Mouse (Mus musculus) thymus, adult 2 months (tissue): ENCODE data around the gene Lad1. TPM values are rescaled to one million over a fixed set of nuclear protein-coding genes. Genes with fewer than 3 reads are reported as not detected.
A peak's percentile ranks its signal among the peaks of the same experiment; 100 is the strongest.

ENCODE experiments used
- DNase-seq: peaks from one replicate; pipeline ENCODE4 v3.0.0; 2021
- H3K27ac ChIP-seq: fragments of 200-500 bp; 2 replicates; pipeline ENCODE4 v1.5.1; 2012; ENCODE audit warnings: low read length, control low read depth; ENCODE audit not compliant: control insufficient read depth, insufficient read depth
- H3K27me3 ChIP-seq: fragments of 200-500 bp; 2 replicates; pipeline ENCODE4 v1.6.1; 2012; ENCODE audit warnings: mild to moderate bottlenecking, low read length, moderate library complexity, mixed read lengths; ENCODE audit not compliant: control insufficient read depth, insufficient read depth
- H3K36me3 ChIP-seq: fragments of 200-500 bp; 2 replicates; pipeline ENCODE4 v1.6.1; 2012; ENCODE audit warnings: mild to moderate bottlenecking, low read length, moderate library complexity; ENCODE audit not compliant: control insufficient read depth, insufficient read depth
- H3K4me1 ChIP-seq: fragments of 200-500 bp; replicated peaks from 2 replicates; pipeline ENCODE4 v1.6.1; 2012; ENCODE audit warnings: low read length; ENCODE audit not compliant: control insufficient read depth, insufficient read depth
- H3K4me3 ChIP-seq: fragments of 200-500 bp; 2 replicates; pipeline ENCODE4 v1.5.1; 2012; ENCODE audit warnings: mild to moderate bottlenecking, low read length, control low read depth, moderate library complexity; ENCODE audit not compliant: control insufficient read depth, insufficient read depth
- CTCF ChIP-seq: fragments of 200-500 bp; IDR thresholded peaks from 2 replicates; pipeline ENCODE4 v1.5.1; 2012; ENCODE audit warnings: mild to moderate bottlenecking, control low read depth, low read length, moderate library complexity, borderline replicate concordance; ENCODE audit not compliant: control insufficient read depth, poor library complexity, insufficient read depth; ENCODE audit errors: extremely low read depth
- POLR2A ChIP-seq: fragments of 200-500 bp; IDR thresholded peaks from 2 replicates; pipeline ENCODE4 v1.6.1; 2012; ENCODE audit warnings: mild to moderate bottlenecking, low read length, control low read depth, moderate library complexity; ENCODE audit not compliant: control insufficient read depth, poor library complexity, insufficient read depth; ENCODE audit errors: extremely low read depth
- WGBS: fragments of 180-500 bp; shearing (Covaris S2); methylation state at CpG from one replicate; pipeline ENCODE4 v1.1.7; 2018; 5-methylcytosine and 5-hydroxymethylcytosine counted together
- polyA plus RNA-seq: library from polyadenylated mRNA; depleted of rRNA; stranded (reverse); fragments of >200 nt; gene quantifications from 2 replicates; pipeline ENCODE4 v1.2.3, GENCODE M21; 2012

Gene Lad1
- polyA plus RNA-seq, 1 experiment: 38.7 TPM

DNA sequence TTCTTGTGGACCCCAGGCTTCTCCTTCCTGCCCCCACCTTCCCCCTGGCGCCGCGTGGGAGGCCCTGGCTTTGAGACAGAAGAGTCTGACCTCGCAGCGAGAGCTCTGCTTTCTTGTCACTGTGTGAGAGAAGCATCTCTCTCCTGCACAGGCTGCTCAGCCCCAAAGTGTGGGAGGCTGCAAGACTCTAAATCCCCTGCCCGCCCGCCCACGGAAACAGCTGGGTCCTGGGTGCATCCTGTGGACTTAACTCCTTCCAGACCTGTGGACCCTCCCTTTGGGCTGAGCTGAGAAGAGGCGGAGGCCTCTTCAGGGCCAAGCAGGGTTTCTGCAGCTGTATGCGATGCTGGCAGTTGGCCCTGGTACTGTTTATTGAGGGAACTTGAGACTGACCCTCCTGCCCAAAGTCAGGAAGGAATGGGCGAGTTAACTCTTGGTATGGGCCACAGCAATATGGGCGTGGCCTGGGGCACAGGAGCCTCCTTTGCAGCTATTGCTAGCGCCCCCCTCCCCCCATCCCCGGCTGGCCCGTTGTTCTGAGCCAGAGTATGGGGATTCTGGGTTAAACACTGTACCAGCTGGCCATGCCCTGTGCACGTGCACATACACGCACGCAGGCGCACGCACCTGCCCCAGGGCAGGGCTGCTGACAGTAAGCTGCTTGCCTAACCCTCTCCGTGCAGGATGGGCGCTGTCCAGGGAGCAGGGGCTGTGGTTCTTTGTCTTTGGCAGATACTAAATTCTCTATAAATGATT lies 39.4 kb upstream of the Lad1 start, which contains the start of gene Tnni1:
Tnni1 (plus strand) TSS at position 655 of the 756 bp plus-strand sequence.
- no peak within 1 kb of the TSS for H3K4me3 ChIP-seq
- WGBS: 6% methylated on average over 22 of the region's 22 CpGs
- H3K27ac ChIP-seq: no peak within 1 kb of the TSS
- TF ChIP-seq CTCF: no peak
- peaks cover 8% of the 10 kb centered on the region for H3K4me1 ChIP-seq
- H3K27me3 ChIP-seq: no peaks in the 10 kb centered on the region
- peak; percentile 23 for DNase-seq
- no peaks in the 10 kb centered on the region for H3K36me3 ChIP-seq

DNA sequence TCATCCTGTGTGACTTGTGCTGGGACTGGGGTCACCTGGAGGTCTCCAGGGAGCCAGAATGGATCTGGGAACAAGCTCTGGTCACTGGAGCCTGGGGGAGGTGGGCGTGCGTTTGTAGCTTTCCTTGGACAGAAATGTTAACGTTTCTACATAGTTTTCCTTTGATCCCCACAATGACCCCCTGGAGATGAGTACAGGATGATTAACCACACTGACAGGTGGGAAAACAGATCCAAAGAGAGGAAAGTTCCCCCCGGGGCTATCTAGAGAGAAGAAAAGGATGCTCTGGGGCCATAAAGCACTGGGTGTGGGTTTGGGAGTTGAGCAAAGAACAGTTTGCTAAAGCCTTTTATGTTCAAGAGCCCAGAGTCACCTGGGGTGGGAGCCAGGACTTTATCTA lies 37.7 kb upstream of the Lad1 start:
- TF ChIP-seq POLR2A (no peak), CTCF (no peak)
- H3K36me3 ChIP-seq: no peaks in the 10 kb centered on the region
- WGBS: 86% methylated on average over 4 of the region's 4 CpGs
- no peak for DNase-seq
- H3K4me1 ChIP-seq: peaks cover 8% of the 10 kb centered on the region
- no peak overlapping the region for H3K4me3 ChIP-seq
- H3K27me3 ChIP-seq: no peaks in the 10 kb centered on the region
- H3K27ac ChIP-seq: no peak overlapping the region

- peaks cover 8% of the 10 kb centered on the region for H3K4me1 ChIP-seq
- WGBS: 22% methylated on average over 13 of the region's 13 CpGs
- H3K27me3 ChIP-seq: no peaks in the 10 kb centered on the region
- TF ChIP-seq CTCF: peak; percentile 87; the same call in 1 of the 2 replicates
- no peak for TF ChIP-seq POLR2A
- H3K36me3 ChIP-seq: no peaks in the 10 kb centered on the region
- no peak overlapping the region for H3K27ac ChIP-seq
- no peak overlapping the region for H3K4me3 ChIP-seq
- peak; percentile 56 for DNase-seq
These were observed 37.2 kb upstream of the Lad1 start for GRCm38 (mm10) chr1:135781220-135781619.

DNA sequence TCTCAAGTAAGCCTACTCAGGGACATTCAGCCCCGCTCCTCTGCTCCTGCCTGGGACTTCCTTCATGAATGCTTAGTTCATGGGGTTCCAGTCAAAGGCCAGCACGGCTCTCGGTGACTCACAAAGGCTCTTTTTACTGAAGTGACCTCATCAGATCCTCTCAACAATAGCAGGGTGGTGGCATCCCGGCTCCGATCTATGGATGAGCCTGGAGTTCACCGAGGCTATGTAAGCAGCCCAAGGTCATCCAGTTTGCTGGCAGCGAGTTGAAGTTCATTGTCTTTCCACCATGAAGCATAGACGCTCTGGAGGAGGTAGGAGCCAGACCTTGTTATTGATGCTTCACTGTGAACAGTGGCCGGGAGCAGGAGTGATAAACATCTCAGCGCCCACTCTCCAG lies 35.6 kb upstream of the Lad1 start:
- WGBS: 91% methylated on average over 10 of the region's 10 CpGs
- H3K27ac ChIP-seq: no peak overlapping the region
- TF ChIP-seq POLR2A (no peak), CTCF (no peak)
- H3K36me3 ChIP-seq: no peaks in the 10 kb centered on the region
- no peak overlapping the region for H3K4me3 ChIP-seq
- no peaks in the 10 kb centered on the region for H3K27me3 ChIP-seq
- peaks cover 8% of the 10 kb centered on the region for H3K4me1 ChIP-seq
- DNase-seq: no peak

DNA sequence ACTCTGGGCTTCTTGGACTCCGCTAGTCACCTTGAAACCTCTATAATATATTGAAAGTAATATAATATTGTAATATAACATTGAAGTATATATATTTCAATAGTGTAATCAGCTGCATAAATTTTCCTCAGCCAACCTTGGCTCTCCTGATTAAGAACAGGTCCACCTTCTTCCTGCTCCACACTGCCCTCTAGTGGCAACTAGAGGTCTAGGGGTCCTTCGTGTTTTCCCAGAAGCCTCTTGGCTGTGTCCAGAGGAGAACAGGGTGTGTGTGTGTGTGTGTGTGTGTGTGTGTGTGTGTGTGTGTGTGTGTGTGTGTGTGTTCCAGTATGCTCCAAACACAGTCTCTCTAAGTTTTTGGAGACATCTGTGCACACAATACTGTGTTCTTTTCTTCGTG lies 30.6 kb upstream of the Lad1 start:
- H3K4me3 ChIP-seq: no peak overlapping the region
- TF ChIP-seq CTCF (peak; percentile 24; the same call in 1 of the 2 replicates), POLR2A (no peak)
- no peaks in the 10 kb centered on the region for H3K36me3 ChIP-seq
- H3K4me1 ChIP-seq: peaks cover 6% of the 10 kb centered on the region
- H3K27me3 ChIP-seq: no peaks in the 10 kb centered on the region
- no peak overlapping the region for H3K27ac ChIP-seq
- DNase-seq: peak; percentile 81
- WGBS: 60% methylated on average over 3 of the region's 3 CpGs

DNA sequence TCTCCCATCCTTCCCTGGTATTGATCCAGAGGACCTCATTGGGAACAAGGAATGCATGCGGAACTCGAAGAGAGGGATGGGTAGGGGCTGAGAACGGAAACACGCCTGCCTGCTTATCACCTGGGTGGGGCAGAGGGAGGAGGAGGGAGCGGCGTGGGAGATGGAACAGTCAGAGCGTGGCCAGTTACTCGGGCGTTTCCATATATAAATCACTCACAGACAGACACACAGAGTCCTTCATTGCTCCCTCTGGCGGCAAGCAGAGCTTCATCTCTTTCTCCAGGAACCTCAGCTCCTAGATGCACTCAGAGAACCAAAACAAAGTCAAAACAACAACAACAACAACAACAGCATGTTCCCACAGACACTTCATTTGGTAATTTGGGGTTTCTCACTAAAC lies 29.7 kb upstream of the Lad1 start:
- Histone ChIP-seq H3K27me3 (no peaks in the 10 kb centered on the region), H3K4me1 (peaks cover 10% of the 10 kb centered on the region), H3K4me3 (no peak overlapping the region), H3K36me3 (no peaks in the 10 kb centered on the region), H3K27ac (no peak overlapping the region)
- TF ChIP-seq CTCF (no peak), POLR2A (no peak)
- 25% methylated on average over 10 of the region's 10 CpGs for WGBS
- DNase-seq: peak; percentile 49

DNA sequence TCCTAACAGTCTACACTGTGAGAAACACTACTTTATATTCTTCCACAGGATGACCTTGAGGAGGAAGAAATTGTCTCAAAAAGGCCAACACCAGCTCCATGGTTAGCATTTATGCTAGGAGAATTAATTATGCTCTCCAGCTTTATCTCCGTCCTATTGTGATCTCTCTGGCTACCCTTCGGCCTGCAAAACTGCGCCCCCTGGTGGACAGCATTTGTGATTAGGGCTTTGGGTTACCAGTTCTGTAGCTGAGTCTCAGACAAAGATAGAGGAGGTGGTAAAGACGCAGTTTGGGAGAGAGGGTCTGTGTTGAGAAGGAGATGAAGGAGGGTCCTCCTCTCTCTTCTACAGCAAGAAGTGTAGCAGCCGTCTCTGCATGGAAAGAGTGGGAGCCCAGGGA lies 28.6 kb upstream of the Lad1 start:
- TF ChIP-seq CTCF (no peak), POLR2A (no peak)
- no peak overlapping the region for H3K4me3 ChIP-seq
- H3K4me1 ChIP-seq: peaks cover 21% of the 10 kb centered on the region
- H3K27me3 ChIP-seq: no peaks in the 10 kb centered on the region
- no peak overlapping the region for H3K27ac ChIP-seq
- H3K36me3 ChIP-seq: no peaks in the 10 kb centered on the region
- DNase-seq: peak; percentile 76
- 25% methylated on average over 5 of the region's 5 CpGs for WGBS
